Mouse (Mus musculus) limb, embryonic 15.5 days (tissue): ENCODE results near the gene Gpr137. TPM values are rescaled to one million over a fixed set of nuclear protein-coding genes. Genes with fewer than 3 reads are reported as not detected.
"Not testable (repeated sequence)": the region's sequence is repeated elsewhere in the genome, so short reads cannot be mapped to it uniquely, and the experiment has no call there.

Source experiments
- ATAC-seq: fragments of 200-750 bp; cut with Nextera tagmentation; 2 replicates; pipeline ENCODE4 v1.8.0; 2017; ENCODE audit warnings: low read depth, moderate TSS enrichment; ENCODE audit not compliant: insufficient number of reproducible peaks, low FRiP score, low TSS enrichment
- H3K27ac ChIP-seq: fragments of 300-500 bp; sonication (generic); 2 replicates; pipeline ENCODE4 v1.5.1; 2015; ENCODE audit warnings: moderate library complexity, mild to moderate bottlenecking, inconsistent platforms
- H3K27me3 ChIP-seq: fragments of 300-500 bp; sonication (generic); 2 replicates; pipeline ENCODE4 v1.6.1; 2015; ENCODE audit warnings: inconsistent platforms
- H3K36me3 ChIP-seq: fragments of 300-500 bp; sonication (generic); 2 replicates; pipeline ENCODE4 v1.6.1; 2015; ENCODE audit warnings: inconsistent platforms
- H3K4me1 ChIP-seq: fragments of 300-500 bp; sonication (generic); 2 replicates; pipeline ENCODE4 v1.6.1; 2015; ENCODE audit warnings: inconsistent platforms
- H3K4me2 ChIP-seq: fragments of 300-500 bp; sonication (generic); 2 replicates; pipeline ENCODE4 v1.6.1; 2015; ENCODE audit warnings: mild to moderate bottlenecking, inconsistent platforms
- H3K4me3 ChIP-seq: fragments of 300-500 bp; sonication (generic); 2 replicates; pipeline ENCODE4 v1.5.1; 2015; ENCODE audit warnings: mild to moderate bottlenecking, inconsistent platforms
- H3K9ac ChIP-seq: fragments of 300-500 bp; sonication (generic); 2 replicates; pipeline ENCODE4 v1.6.1; 2015; ENCODE audit warnings: inconsistent platforms
- H3K9me3 ChIP-seq: fragments of 300-500 bp; sonication (generic); 2 replicates; pipeline ENCODE4 v1.6.1; 2016; ENCODE audit warnings: inconsistent platforms
- WGBS: fragments of 180-500 bp; shearing (Covaris S2); methylation state at CpG from one replicate; pipeline ENCODE4 v1.1.7; 2015; 5-methylcytosine and 5-hydroxymethylcytosine counted together
- polyA plus RNA-seq: library from polyadenylated mRNA; unstranded; fragments of >200 nt; fragmentation: Nextera tagmentation; extraction: Ambion mirVana; gene quantifications from 2 replicates; pipeline ENCODE4 v1.2.1, GENCODE M21; 2015

Gpr137 gene
- polyA plus RNA-seq, 1 experiment from 2014 or later: 35.2 TPM

- no peak for ATAC-seq
- Histone ChIP-seq H3K36me3 (peaks cover 36% of the 10 kb centered on the region), H3K4me2 (no peak overlapping the region), H3K27ac (no peak overlapping the region), H3K9ac (no peak overlapping the region), H3K27me3 (no peaks in the 10 kb centered on the region), H3K4me1 (peaks cover 23% of the 10 kb centered on the region), H3K4me3 (no peak overlapping the region), H3K9me3 (no peaks in the 10 kb centered on the region)
- WGBS: 85% methylated on average over 6 of the region's 6 CpGs
Observed at GRCm38 (mm10) chr19:6913036-6913435, 29.2 kb downstream of the Gpr137 start.

GRCm38 (mm10) chr19:6912205-6912970 lies 29.9 kb downstream of the Gpr137 start:
- WGBS: 91% methylated on average over 15 of the region's 15 CpGs
- H3K9me3 ChIP-seq: no peaks in the 10 kb centered on the region

GRCm38 (mm10) chr19:6911101-6912074 lies 30.9 kb downstream of the Gpr137 start:
- WGBS: 83% methylated on average over 19 of the region's 19 CpGs
- no peak overlapping the region for H3K27ac ChIP-seq
- no peaks in the 10 kb centered on the region for H3K9me3 ChIP-seq
- peak overlapping the region; percentile 19 for H3K4me2 ChIP-seq
- no peak for ATAC-seq
- H3K4me3 ChIP-seq: peak overlapping the region; percentile 64
- H3K36me3 ChIP-seq: peaks cover 49% of the 10 kb centered on the region
- H3K4me1 ChIP-seq: peaks cover 36% of the 10 kb centered on the region
- peak overlapping the region; percentile 8; the same call in 1 of the 2 replicates for H3K9ac ChIP-seq
- H3K27me3 ChIP-seq: no peaks in the 10 kb centered on the region

More at GRCm38 (mm10) chr19:6912205-6912970, 29.9 kb downstream of the Gpr137 start:
- H3K4me2 ChIP-seq: no peak overlapping the region
- H3K4me1 ChIP-seq: peaks cover 29% of the 10 kb centered on the region
- H3K4me3 ChIP-seq: no peak overlapping the region
- peaks cover 39% of the 10 kb centered on the region for H3K36me3 ChIP-seq
- ATAC-seq: no peak
- H3K9ac ChIP-seq: peak overlapping the region; percentile 8; the same call in 1 of the 2 replicates
- H3K27me3 ChIP-seq: no peaks in the 10 kb centered on the region
- no peak overlapping the region for H3K27ac ChIP-seq

GRCm38 (mm10) chr19:6910306-6910705 lies 32.0 kb downstream of the Gpr137 start:
- not testable (repeated sequence) for H3K9me3 ChIP-seq, H3K27me3 ChIP-seq, ATAC-seq
- Histone ChIP-seq H3K4me3 (peak overlapping the region; percentile 64), H3K27ac (peak overlapping the region; percentile 99), H3K4me1 (peaks cover 38% of the 10 kb centered on the region), H3K4me2 (peak overlapping the region; percentile 57), H3K36me3 (peaks cover 56% of the 10 kb centered on the region), H3K9ac (peak overlapping the region; percentile 60)
- under 1% methylated on average over 30 of the region's 30 CpGs for WGBS

- Histone ChIP-seq H3K27me3 (no peaks in the 10 kb centered on the region), H3K9me3 (no peaks in the 10 kb centered on the region), H3K4me3 (peak within 1 kb of the TSS; percentile 64), H3K9ac (peak within 1 kb of the TSS; percentile 60), H3K27ac (peak within 1 kb of the TSS; percentile 99), H3K4me1 (peaks cover 38% of the 10 kb centered on the region), H3K4me2 (peak within 1 kb of the TSS; percentile 57), H3K36me3 (peaks cover 62% of the 10 kb centered on the region)
- ATAC-seq: peak; percentile 92
- under 1% methylated on average over 64 of the region's 65 CpGs for WGBS
Observed at GRCm38 (mm10) chr19:6909507-6910289, 32.6 kb downstream of the Gpr137 start, which contains the start of the genes Trmt112 and Prdx5. Gene Trmt112 (plus strand): TSS chr19:6909698. Gene Prdx5 (minus strand): TSS chr19:6910106.

- Histone ChIP-seq H3K27me3 (no peaks in the 10 kb centered on the region), H3K9me3 (no peaks in the 10 kb centered on the region), H3K4me1 (peaks cover 37% of the 10 kb centered on the region), H3K9ac (peak overlapping the region; percentile 60), H3K27ac (peak overlapping the region; percentile 99), H3K36me3 (peaks cover 65% of the 10 kb centered on the region), H3K4me2 (peak overlapping the region; percentile 57), H3K4me3 (peak overlapping the region; percentile 64)
- ATAC-seq: no peak
- WGBS: 5% methylated on average over 11 of the region's 11 CpGs
Observed at GRCm38 (mm10) chr19:6909021-6909420, 33.3 kb downstream of the Gpr137 start.

GRCm38 (mm10) chr19:6907811-6908540 lies 34.3 kb downstream of the Gpr137 start:
- Histone ChIP-seq H3K27me3 (no peaks in the 10 kb centered on the region), H3K4me3 (peak overlapping the region; percentile 64), H3K4me1 (peaks cover 35% of the 10 kb centered on the region), H3K27ac (no peak overlapping the region), H3K4me2 (peak overlapping the region; percentile 57), H3K36me3 (peaks cover 56% of the 10 kb centered on the region), H3K9me3 (no peaks in the 10 kb centered on the region), H3K9ac (peak overlapping the region; percentile 7; the same call in 1 of the 2 replicates)
- 82% methylated on average over 7 of the region's 7 CpGs for WGBS
- ATAC-seq: no peak

- peaks cover 47% of the 10 kb centered on the region for H3K36me3 ChIP-seq
- no peaks in the 10 kb centered on the region for H3K9me3 ChIP-seq
- no peaks in the 10 kb centered on the region for H3K27me3 ChIP-seq
- H3K9ac ChIP-seq: no peak overlapping the region
- peaks cover 35% of the 10 kb centered on the region for H3K4me1 ChIP-seq
- no peak overlapping the region for H3K4me2 ChIP-seq
- 89% methylated on average over 8 of the region's 8 CpGs for WGBS
- no peak overlapping the region for H3K27ac ChIP-seq
- no peak overlapping the region for H3K4me3 ChIP-seq
- no peak for ATAC-seq
Observed at GRCm38 (mm10) chr19:6907094-6907493, 35.2 kb downstream of the Gpr137 start.

- no peak for ATAC-seq
- H3K9me3 ChIP-seq: no peaks in the 10 kb centered on the region
- H3K27me3 ChIP-seq: no peaks in the 10 kb centered on the region
- WGBS: 88% methylated on average over 3 of the region's 3 CpGs
- no peak overlapping the region for H3K9ac ChIP-seq
- H3K4me3 ChIP-seq: no peak overlapping the region
- peaks cover 38% of the 10 kb centered on the region for H3K36me3 ChIP-seq
- H3K27ac ChIP-seq: no peak overlapping the region
- H3K4me1 ChIP-seq: peaks cover 27% of the 10 kb centered on the region
- no peak overlapping the region for H3K4me2 ChIP-seq
Observed at GRCm38 (mm10) chr19:6906199-6906598, 36.1 kb downstream of the Gpr137 start.

GRCm38 (mm10) chr19:6905498-6906159 lies 36.7 kb downstream of the Gpr137 start:
- Histone ChIP-seq H3K36me3 (peaks cover 36% of the 10 kb centered on the region), H3K27ac (no peak overlapping the region), H3K9me3 (no peaks in the 10 kb centered on the region), H3K4me2 (no peak overlapping the region), H3K9ac (no peak overlapping the region), H3K4me3 (no peak overlapping the region), H3K4me1 (peaks cover 23% of the 10 kb centered on the region), H3K27me3 (no peaks in the 10 kb centered on the region)
- no peak for ATAC-seq
- WGBS: 91% methylated on average over 11 of the region's 11 CpGs
